Mouse (Mus musculus) cerebellum, adult 9-11 months (tissue): ENCODE measurements at regions not wholly inside any gene's neighbourhood (a gene's known extent, or its start where the extent isn't known, plus 50 kb on each side); places are given as distances from the start of the nearest gene placed in this dataset.
"Not testable (repeated sequence)": the region's sequence is repeated elsewhere in the genome, so short reads cannot be mapped to it uniquely, and the experiment has no call there.

Experiments used
- DNase-seq: peaks from one replicate; pipeline ENCODE4 v3.0.0; 2022

GRCm38 (mm10) chr6:19135166-19135565 is 269.0 kb downstream of the Ankrd7 start:
- not testable (repeated sequence) for DNase-seq

- DNase-seq = peak; percentile 83
These were observed 297.4 kb downstream of the Ankrd7 start for GRCm38 (mm10) chr6:19163492-19163891.

DNA sequence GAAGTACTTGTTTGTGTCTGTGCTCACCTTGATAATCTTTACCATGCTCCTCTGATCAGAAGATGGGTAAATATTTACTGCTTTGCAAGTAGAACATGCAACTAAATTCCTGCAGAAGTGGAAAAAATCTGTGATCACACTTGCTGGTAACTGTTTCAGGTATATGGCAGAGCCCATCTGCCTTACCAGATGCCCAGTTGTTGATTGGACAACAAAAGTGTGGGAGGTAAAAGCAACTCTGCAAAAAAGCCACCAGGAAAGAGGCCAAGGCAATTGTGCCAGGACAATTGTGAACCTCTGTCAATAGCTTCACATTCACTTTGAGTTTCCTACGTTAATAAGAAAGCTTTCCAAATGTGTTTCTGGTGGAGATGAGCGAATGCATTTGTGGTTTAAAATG is 298.1 kb downstream of the Ankrd7 start:
- DNase-seq = peak; percentile 76
